Mouse (Mus musculus): ENCODE results near the gene Csta1. TPM values are rescaled to one million over a fixed set of nuclear protein-coding genes. Genes with fewer than 3 reads are reported as not detected.

Csta1 gene
- not detected for polyA plus RNA-seq (2017; shearing (Covaris generic))

DNA sequence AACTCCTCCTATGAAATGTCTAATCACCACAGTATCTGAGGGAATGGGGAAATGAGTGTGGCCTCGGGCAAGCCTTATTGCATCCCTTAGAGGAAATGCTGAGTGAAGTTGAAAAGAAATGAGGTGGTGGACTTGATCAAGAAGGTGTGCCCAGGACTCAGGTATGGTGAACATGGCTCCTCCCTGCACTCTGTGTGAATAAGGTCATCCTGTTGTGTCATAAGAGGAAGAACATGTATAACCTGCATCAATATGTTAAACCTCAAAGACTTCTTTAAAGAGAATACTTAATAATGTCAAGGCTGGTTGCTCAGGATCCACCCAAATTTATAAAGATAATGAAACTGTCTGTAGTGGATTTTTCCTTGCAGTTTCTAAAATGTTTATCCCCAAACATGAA, at the start of gene Csta1:
Gene Csta1, minus strand, starts transcription at position 101 of the 400 bp plus-strand sequence.

DNA sequence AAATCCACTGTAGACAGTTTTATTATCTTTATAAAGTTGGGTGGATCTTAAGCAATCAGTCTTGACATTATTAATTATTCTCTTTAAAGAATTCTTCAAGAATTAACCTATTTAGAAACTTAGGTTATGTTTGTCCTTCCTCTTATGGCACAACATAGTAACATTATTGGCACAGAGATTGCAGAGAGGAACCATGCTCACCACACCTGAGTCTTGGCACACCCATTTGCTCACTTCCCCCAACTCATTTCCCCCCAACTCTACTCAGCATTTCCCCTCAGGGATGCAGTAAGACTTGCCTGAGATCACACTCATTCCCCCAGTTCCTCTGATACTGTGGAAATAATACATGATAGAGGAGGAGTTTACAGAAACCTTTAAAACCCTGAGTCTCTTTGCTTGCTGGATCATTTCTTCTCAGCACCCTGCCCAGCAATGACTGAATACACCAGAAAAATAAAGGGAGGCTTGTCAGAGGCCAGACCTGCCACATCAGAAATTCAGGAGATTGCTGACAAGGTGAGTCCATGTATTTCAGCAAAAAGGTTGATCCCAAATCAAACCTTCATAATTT, 25.4 kb upstream of the Csta1 start, which contains the start of gene Stfa2l1:
Gene Stfa2l1, plus strand, starts transcription at position 410 of the 574 bp plus-strand sequence.

DNA sequence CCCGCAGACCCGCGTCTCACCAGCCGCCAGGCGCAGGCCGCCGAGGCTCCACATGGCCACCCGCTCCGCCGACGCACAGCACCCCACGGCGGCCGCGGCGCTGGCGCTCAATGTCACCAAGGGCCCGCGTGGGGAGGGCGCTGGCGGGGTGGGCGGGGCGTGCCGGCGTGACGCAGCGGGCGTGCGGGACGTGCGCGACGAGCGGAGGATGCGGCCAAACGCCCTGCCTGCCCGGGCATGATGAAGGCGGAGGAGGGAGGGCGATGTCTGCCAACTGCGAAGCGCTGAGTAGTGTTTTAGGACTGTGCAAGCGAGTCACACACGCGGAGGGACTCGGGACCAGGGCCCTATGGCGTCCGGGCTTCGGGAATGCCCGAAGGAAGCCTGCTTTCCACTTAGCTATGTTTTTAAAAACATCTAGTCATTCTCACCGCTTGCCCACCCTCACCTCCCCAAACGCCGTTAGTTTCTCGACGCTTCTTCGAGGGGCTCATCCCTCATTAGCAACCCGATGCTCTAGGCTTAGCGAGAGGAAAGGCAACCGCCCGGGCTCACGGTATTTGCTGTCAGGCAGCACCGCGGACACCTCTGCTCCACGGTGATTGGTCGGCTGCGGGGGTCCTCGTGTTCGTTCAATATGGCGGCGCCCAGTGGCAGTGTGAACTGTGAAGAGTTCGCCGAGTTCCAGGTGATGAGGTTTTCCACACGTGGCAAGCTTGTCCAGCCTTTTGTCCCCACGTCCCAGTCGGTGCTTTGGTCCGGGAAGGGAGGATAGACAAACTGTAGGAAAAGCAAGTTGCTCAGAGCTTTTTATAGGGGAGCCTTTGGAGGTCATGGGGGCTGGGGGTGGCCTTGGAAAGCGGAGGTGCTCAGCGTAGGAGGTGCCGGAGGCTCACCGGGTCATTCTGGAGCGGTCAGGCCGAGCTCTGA, 59.3 kb downstream of the Csta1 start, which contains the start of the genes Fam162a and Ccdc58:
Gene Fam162a, minus strand, starts transcription at position 145 of the 930 bp plus-strand sequence.
Gene Ccdc58, plus strand, starts transcription at position 236 of the 930 bp plus-strand sequence.

Other genes starting within 250 kb of the Csta1 start
- 40.9 TPM for gene Parp9, start 192.8 kb downstream of the Csta1 start, polyA plus RNA-seq (2017; shearing (Covaris generic))
- 30.4 TPM for gene Dtx3l, start 192.1 kb downstream of the Csta1 start, polyA plus RNA-seq (2017; shearing (Covaris generic))
- gene Kpna1, start 152.5 kb downstream of the Csta1 start, polyA plus RNA-seq (2017; shearing (Covaris generic)) = 165 TPM
- gene Wdr5b, start 90.1 kb downstream of the Csta1 start, polyA plus RNA-seq (2017; shearing (Covaris generic)) = 1.9 TPM
- gene Fam162a, start 59.6 kb downstream of the Csta1 start, polyA plus RNA-seq (2017; shearing (Covaris generic)) = 42.0 TPM
- 31.6 TPM for gene Ccdc58, start 59.6 kb downstream of the Csta1 start, polyA plus RNA-seq (2017; shearing (Covaris generic))
- not detected for gene Stfa2l1, start 25.6 kb upstream of the Csta1 start, polyA plus RNA-seq (2017; shearing (Covaris generic))
- gene Gm5483, start 53.0 kb upstream of the Csta1 start, polyA plus RNA-seq (2017; shearing (Covaris generic)) = not detected
- not detected for gene Gm5416, start 79.2 kb upstream of the Csta1 start, polyA plus RNA-seq (2017; shearing (Covaris generic))
- not detected for gene 2010005H15Rik, start 90.2 kb upstream of the Csta1 start, polyA plus RNA-seq (2017; shearing (Covaris generic))
- not detected for gene Stfa1, start 145.7 kb upstream of the Csta1 start, polyA plus RNA-seq (2017; shearing (Covaris generic))
- gene BC117090, start 203.1 kb upstream of the Csta1 start, polyA plus RNA-seq (2017; shearing (Covaris generic)) = not detected
- gene BC100530, start 236.5 kb upstream of the Csta1 start, polyA plus RNA-seq (2017; shearing (Covaris generic)) = not detected